Mouse (Mus musculus) kidney, adult 9 months (tissue): ENCODE data around the gene Rpl7a.
"Not testable (repeated sequence)": the region's sequence is repeated elsewhere in the genome, so short reads cannot be mapped to it uniquely, and the experiment has no call there.

ENCODE experiments used
- DNase-seq: peaks from one replicate; pipeline ENCODE4 v3.0.0; 2022

The Rpl7a gene

DNA sequence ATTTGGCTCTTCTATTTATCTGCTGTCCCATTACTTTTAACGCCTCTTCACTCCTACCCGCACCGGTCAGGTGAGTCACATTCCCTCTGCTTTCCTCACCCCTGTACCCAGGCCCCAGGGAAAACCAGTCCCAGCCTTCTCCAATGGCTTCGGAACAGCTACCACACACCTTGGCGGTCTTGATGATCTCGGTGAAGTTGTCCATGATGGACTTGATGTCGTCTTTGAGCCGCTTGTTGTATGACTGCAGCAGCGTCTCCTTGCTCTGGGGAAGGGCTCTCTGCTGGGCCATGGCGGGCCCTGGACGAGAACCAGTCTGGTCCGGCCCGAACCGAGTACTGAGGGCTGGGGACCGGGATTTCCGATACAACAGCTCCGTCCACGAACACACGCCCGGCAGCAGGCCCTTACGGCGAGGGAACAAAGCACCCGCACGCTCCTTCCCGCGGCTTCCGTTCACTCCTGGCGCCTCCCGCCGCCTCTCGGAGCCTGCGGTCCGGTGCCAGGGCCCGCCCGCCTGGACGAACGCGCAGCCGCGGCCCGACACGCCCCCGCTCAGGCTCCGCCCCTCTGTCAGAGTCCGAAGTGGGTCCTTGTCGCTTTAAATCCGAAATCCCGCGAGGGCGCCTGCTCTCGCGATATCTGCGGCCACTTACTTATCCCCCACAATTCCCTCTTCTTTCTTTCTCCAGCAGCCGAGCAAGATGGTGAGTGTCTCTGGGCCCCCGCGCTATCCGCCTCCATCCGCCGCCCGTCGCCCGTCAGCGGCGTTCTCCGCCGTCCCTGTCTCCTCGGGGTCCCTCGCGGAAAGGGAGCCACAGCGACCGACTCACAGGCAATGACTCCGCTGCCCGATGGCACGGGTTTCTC, at the start of gene Rpl7a, which contains the start of gene Med22:
TSS of gene Rpl7a (plus strand) at position 641 of the 870 bp plus-strand sequence.
TSS of gene Med22 (minus strand) at position 554 of the 870 bp plus-strand sequence.
- peak; percentile 99 for DNase-seq

- no peak for DNase-seq
These were observed 47.7 kb upstream of the Rpl7a start for GRCm38 (mm10) chr2:26862856-26863255.

GRCm38 (mm10) chr2:26864879-26865278, 45.7 kb upstream of the Rpl7a start, which contains the start of gene Abo:
TSS of gene Abo (minus strand) at chr2:26864979.
- no peak for DNase-seq

DNA sequence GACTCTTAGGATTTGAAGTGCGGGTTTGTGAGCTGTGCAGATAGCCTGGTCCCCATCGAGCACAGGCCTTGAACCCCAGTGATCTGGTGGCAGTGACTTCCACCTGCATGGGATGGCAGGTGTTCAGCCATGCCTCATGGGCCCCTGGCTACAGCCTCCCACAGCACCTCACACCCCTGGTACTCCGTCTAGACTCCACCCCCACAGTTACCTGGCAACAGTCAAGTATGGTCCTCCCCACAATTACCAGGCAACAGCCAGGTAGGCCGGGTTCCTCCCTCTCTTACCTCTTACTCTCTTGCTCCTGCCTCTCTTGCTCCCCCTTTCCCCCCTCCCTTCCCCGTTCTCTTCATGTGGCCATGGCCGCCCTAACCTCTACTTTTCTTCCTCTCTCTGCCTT, 39.9 kb upstream of the Rpl7a start:
- DNase-seq, result no peak

- DNase-seq, result no peak
These were observed 32.0 kb upstream of the Rpl7a start for GRCm38 (mm10) chr2:26878571-26878970.

DNA sequence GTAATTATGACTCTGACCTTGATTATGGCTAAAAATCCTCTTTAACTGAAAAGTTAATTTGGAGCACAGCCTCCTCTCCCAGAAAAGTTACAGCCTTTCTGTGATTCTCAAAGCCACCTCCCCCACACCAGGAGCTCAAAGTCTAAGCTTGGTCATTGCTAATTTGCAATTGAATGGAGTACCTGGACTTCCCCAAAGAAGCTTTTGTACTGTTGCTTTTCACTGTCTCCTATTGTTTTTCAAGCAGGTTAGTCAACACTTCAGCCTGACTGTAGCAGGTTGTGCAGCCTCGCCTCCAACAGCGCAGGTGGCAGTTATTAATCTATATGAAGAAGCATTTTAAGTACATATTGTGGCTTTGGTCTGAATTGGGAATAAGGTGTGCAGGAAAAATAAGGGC, 25.0 kb upstream of the Rpl7a start:
- peak; percentile 21 for DNase-seq

GRCm38 (mm10) chr2:26886170-26886569, 24.4 kb upstream of the Rpl7a start:
- not testable (repeated sequence) for DNase-seq

- no peak for DNase-seq
These were observed 14.7 kb upstream of the Rpl7a start for GRCm38 (mm10) chr2:26895898-26896297.

GRCm38 (mm10) chr2:26900731-26901130, 9.8 kb upstream of the Rpl7a start:
- no peak for DNase-seq

DNA sequence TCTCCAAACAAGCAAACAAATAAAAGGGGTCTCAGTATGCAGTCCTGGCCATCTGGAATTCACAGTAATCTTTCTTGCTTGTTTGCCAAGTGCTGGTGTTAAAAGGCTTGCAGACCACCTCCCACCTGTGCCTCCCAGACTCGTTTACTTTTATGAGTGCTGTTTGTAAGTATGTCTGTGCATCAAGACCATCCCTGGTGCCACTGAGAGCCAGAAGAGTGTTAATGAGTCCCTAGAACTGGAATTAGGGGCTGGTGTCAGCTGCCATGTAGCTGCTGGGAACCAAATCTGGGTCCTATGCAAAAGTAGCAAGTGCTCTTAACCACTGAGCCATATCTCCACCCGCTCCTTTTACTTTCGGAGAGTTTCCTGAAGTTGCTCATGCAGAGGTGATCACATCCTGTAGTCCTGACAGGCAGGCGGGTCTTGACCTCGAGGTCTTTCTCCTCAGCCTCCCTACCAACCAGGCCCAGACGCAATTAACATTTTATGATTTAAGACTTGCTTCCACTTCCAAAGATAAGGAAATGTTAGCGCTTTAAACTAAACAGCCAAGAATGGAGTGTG, 8.6 kb upstream of the Rpl7a start:
- DNase-seq, result peak; percentile 24

GRCm38 (mm10) chr2:26902467-26903220, 7.9 kb upstream of the Rpl7a start, which contains the start of gene Surf6:
TSS of gene Surf6 (minus strand) at chr2:26902879.
- DNase-seq, result peak; percentile 98

- no peak for DNase-seq
These were observed 7.3 kb upstream of the Rpl7a start for GRCm38 (mm10) chr2:26903311-26903710.

GRCm38 (mm10) chr2:26905936-26906335, 4.6 kb upstream of the Rpl7a start:
- no peak for DNase-seq

GRCm38 (mm10) chr2:26906431-26906830, 4.1 kb upstream of the Rpl7a start:
- DNase-seq, result no peak

DNA sequence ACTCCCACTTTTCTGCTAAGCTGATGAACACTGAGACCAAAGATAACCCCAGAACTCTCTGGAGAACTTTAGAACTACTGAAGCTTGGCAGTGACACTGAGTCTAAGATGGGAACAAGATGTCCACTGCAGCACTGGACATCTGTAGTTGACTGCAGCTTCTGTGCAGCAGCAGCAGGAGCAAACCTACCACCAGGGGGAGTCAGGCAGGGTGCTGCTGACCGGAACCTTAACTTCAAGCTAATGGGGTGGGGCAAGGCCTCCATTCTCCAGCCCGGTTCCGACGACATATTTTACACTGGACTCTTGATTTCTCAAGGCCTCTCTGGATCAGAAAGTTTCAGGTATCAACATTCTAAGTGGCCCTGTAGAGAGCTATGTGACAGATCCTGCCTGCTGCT, 3.5 kb upstream of the Rpl7a start:
- DNase-seq, result peak; percentile 67

DNA sequence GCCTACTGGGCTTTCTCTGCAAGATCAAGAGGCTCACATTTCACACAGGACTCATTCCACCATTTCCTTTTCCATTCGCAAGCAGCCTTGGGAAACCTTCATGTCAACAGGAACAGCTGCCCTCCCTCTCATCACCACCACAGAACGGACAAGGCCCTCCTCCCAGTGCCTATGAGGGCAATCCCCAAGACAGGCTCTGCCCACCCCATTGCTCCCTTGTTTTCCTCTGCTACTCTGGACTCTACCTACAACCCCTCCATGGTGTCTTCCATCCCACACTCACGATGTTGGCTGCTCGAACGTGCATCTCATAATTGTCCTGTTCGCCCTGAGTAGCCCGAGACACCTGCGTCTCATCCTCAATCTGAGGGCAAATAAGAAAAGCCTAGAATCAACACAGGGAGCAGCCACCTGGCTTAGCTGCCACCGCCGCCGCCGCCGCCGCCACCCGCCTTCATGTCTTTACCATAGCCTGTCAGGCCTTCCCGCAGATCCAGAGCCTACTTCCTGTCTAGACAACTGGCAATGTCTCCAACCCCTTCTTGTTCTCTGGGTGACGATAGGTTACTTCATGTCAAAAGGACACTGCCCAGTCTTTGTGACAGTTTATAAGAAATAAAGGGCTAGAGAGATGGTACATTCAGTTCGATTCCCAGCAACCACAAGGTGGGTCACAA, 1.7 kb upstream of the Rpl7a start:
- DNase-seq, result peak; percentile 15

DNA sequence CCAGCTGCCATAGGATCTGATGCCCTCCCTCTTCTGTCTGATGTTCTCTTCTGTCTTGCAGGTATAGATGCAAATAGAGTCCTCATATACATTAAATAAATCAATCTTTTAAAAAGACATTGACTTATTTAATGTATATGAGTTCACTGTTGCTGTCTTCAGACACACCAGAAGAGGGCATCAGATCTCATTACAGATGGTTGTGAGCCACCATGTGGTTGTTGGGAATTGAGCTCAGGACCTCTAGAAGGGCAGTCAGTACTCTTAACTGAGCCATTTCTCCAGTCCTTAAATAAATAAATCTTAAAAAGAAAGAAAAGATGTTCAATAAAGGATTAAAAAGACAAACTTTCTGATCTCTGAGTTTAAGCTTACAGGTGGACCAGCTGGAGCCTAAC, 1.2 kb upstream of the Rpl7a start:
- no peak for DNase-seq

DNA sequence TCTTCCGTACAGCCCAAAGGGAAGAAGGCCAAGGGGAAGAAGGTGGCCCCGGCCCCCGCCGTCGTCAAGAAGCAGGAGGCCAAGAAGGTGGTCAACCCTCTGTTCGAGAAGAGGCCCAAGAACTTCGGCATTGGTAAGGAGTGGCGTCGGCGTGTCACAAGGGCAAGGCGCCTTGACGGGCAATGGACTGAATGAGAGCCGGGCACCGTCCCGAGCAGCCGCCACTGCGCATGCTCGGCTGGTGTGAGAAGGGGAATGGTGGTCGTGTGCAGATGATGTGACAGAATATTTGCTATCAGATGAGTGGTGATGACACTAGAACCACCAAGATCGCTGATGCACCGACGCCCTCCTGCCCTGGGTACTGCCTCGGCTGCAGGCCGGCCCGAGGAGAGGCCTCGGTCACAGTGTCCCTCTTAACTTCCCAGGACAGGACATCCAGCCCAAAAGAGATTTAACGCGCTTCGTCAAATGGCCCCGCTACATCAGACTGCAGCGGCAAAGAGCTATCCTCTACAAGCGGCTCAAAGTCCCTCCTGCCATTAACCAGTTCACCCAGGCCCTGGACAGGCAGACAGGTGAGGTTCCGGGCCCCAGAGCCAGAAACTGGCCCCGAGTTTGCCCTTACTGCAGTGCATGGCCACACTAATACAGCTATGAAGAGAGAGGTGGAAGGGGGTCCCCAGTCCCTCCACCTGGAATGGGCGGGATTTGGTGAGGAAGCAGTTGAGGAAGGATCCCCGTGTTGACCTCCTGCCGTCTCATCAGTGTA, 616 bp downstream of the Rpl7a start:
- DNase-seq, result no peak

GRCm38 (mm10) chr2:26912253-26912770, 1.7 kb downstream of the Rpl7a start:
- no peak for DNase-seq

DNA sequence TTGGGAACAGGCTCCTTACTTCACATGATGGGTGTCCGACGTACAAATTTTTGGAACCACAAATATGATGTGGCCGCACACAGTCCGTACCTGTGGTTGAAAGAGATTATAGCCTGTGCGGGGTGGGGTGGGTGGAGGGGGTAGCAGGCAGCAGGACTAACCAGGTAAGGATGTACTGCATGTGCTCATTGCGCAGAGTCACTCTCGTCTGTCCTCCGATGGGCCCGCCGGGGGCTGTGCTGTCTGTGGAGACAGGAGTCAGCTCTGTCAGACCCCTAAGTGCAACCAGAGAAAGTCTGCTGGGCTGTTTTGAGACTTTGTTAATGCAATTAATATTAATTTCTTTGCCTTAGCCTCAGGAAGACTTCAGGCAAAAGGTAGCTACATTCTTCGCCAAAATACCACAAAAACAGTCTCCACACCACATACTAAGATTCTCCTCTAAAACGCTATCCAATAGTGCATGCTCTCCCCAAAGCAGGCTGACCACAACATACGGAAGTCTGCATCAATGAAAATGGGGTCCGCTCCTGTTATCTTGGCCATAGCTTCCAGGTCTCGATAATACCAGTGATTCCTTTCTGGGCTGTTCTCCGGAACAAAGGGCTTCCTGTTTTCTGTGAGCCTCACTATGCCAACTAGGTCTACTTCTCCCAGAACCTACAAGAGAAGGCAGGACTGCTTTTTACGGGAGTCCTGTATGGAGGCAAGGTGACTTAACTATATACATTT, 3.0 kb downstream of the Rpl7a start:
- DNase-seq, result no peak
